In the genomic region with DNA sequence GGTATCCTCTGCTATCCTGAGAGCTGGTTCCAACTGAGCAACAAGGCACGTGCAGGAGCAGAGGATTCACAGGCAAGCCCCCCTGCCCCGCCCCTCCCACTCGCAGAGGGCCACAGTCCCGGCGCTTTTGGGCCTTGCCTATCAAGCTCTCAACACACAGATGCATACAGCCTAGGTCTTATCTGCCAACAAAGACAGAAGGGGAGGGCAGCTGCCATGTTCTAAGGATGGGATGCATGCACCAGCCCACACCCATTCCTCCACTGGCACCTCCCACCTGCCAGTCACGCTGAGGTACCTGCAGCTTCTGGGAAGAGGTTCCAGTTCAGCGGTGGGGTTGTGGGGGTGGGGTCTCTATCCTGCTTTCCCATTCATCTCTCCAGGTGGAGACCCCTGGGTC, we compare ENCODE assay signal across 10 mouse cellular contexts. TPM values are rescaled to one million over a fixed set of nuclear protein-coding genes. Genes with fewer than 3 reads are reported as not detected.
A peak's percentile ranks its signal among the peaks of the same experiment; 100 is the strongest.
DNase-seq lines count a peak whose midpoint lies in the region; ATAC-seq and TF ChIP-seq lines count a peak whose summit lies in the region.
"Had no signal": no experiment of that assay in that cellular context is flagged by ENCODE, and none has a peak within 500 bp of the region (broad histone marks: within the 10 kb centered on the region; RNA-seq: fewer than 3 reads in every experiment).

No protein-coding gene starts in this region.

- H3K9me3 ChIP-seq in heart, embryonic 13.5 days = no peaks in the 10 kb centered on the region
- no peaks in the 10 kb centered on the region for H3K9me3 ChIP-seq in lung, postnatal 0 days (ENCODE audit: low read length)
- no peaks in the 10 kb centered on the region for H3K9me3 ChIP-seq in intestine, postnatal 0 days (ENCODE audit: control insufficient read depth)
- no peaks in the 10 kb centered on the region for H3K9me3 ChIP-seq in stomach, embryonic 15.5 days

- no peak overlapping the region for H3K4me3 ChIP-seq in heart, embryonic 13.5 days
- H3K4me3 ChIP-seq in lung, postnatal 0 days (ENCODE audit: low read depth, low read length) = no peak overlapping the region
- H3K4me3 ChIP-seq in intestine, postnatal 0 days (ENCODE audit: low read depth, low read length) = no peak overlapping the region
- H3K4me3 ChIP-seq in stomach, embryonic 15.5 days (replicated peaks) = no peak overlapping the region

- peaks cover 7% of the 10 kb centered on the region; the same call in 1 of the 2 replicates for H3K27me3 ChIP-seq in heart, embryonic 13.5 days (replicated peaks)
- H3K27me3 ChIP-seq in lung, postnatal 0 days (replicated peaks; ENCODE audit: insufficient read depth, low read length) = no peaks in the 10 kb centered on the region
- H3K27me3 ChIP-seq in intestine, postnatal 0 days (replicated peaks; ENCODE audit: control insufficient read depth, insufficient read depth, low read length) = no peaks in the 10 kb centered on the region
- no peaks in the 10 kb centered on the region for H3K27me3 ChIP-seq in stomach, embryonic 15.5 days (replicated peaks)
- H3K27me3 ChIP-seq: CH12.LX had no signal

- TF ChIP-seq CTCF in lung, postnatal 0 days (IDR thresholded peaks at IDR 0.05) = no peak
- no peak for TF ChIP-seq CTCF in intestine, postnatal 0 days (IDR thresholded peaks at IDR 0.05; ENCODE audit: low read depth)

- H3K27ac ChIP-seq in heart, embryonic 13.5 days (replicated peaks) = peak overlapping the region; percentile 95
- H3K27ac ChIP-seq in lung, postnatal 0 days (ENCODE audit: low read length) = peak overlapping the region; percentile 93
- H3K27ac ChIP-seq in intestine, postnatal 0 days (ENCODE audit: low read depth, low read length) = no peak overlapping the region; the same call in 1 of the 2 replicates
- H3K27ac ChIP-seq in stomach, embryonic 15.5 days = peak overlapping the region; percentile 82

- no peak for ATAC-seq in heart, embryonic 13.5 days (ENCODE audit: extremely low read depth, insufficient number of reproducible peaks, low FRiP score, low TSS enrichment)
- no peak for ATAC-seq in lung, postnatal 0 days
- no peak for ATAC-seq in intestine, postnatal 0 days
- ATAC-seq in stomach, embryonic 15.5 days (ENCODE audit: insufficient read depth, low FRiP score, low read depth) = no peak
- ATAC-seq: inflammation-experienced regulatory T-cells, adult 6 months had no signal

- peaks cover 100% of the 10 kb centered on the region for H3K4me1 ChIP-seq in heart, embryonic 13.5 days
- peaks cover 73% of the 10 kb centered on the region for H3K4me1 ChIP-seq in lung, postnatal 0 days (ENCODE audit: insufficient read depth, low read depth, low read length)
- H3K4me1 ChIP-seq in intestine, postnatal 0 days (replicated peaks; ENCODE audit: control insufficient read depth, insufficient read depth, low read length) = peaks cover 75% of the 10 kb centered on the region
- H3K4me1 ChIP-seq in stomach, embryonic 15.5 days = peaks cover 81% of the 10 kb centered on the region

- no peak for DNase-seq in heart, adult 18-20 months
- DNase-seq in lung, postnatal 0 days (ENCODE audit: low spot score) = no peak
- DNase-seq in lung, postnatal 10 days = no peak
- DNase-seq in thymus, postnatal 4 days = no peak
- DNase-seq in layer of hippocampus, postnatal 10 days (ENCODE audit: low spot score in 2 of 2) = no peak

- H3K4me2 ChIP-seq in heart, embryonic 13.5 days = peak overlapping the region; percentile 58
- H3K4me2 ChIP-seq in lung, postnatal 0 days (replicated peaks; ENCODE audit: low read depth, low read length) = no peak overlapping the region
- 0 out of 2 replicates have a peak overlapping the region, but pooled peaks have one; percentile 1 for H3K4me2 ChIP-seq in intestine, postnatal 0 days (replicated peaks; ENCODE audit: low read depth)
- peak overlapping the region; percentile 27 for H3K4me2 ChIP-seq in stomach, embryonic 15.5 days

- WGBS in heart, embryonic 13.5 days = 12% methylated on average over 7 of the region's 7 CpGs
- WGBS in lung, postnatal 0 days = 29% methylated on average over 7 of the region's 7 CpGs
- WGBS in intestine, postnatal 0 days = 16% methylated on average over 7 of the region's 7 CpGs
- 20% methylated on average over 7 of the region's 7 CpGs for WGBS in stomach, embryonic 15.5 days

- no peak for TF ChIP-seq EP300 in lung, postnatal 0 days (IDR thresholded peaks at IDR 0.05)

- peak overlapping the region; percentile 72 for H3K9ac ChIP-seq in heart, embryonic 13.5 days
- no peak overlapping the region for H3K9ac ChIP-seq in lung, postnatal 0 days (replicated peaks; ENCODE audit: low read depth)
- H3K9ac ChIP-seq in intestine, postnatal 0 days (ENCODE audit: low read depth, low read length) = no peak overlapping the region
- no peak overlapping the region for H3K9ac ChIP-seq in stomach, embryonic 15.5 days

- H3K36me3 ChIP-seq in heart, embryonic 13.5 days = peaks cover 6% of the 10 kb centered on the region
- H3K36me3 ChIP-seq in lung, postnatal 0 days (ENCODE audit: insufficient read depth, low read length) = no peaks in the 10 kb centered on the region
- peaks cover 3% of the 10 kb centered on the region; the same call in 1 of the 2 replicates for H3K36me3 ChIP-seq in intestine, postnatal 0 days (ENCODE audit: control insufficient read depth, insufficient read depth)
- no peaks in the 10 kb centered on the region for H3K36me3 ChIP-seq in stomach, embryonic 15.5 days

RNA-seq across cellular contexts. Expression of gene Shb, which starts 39.2 kb away (rescaled TPM):
- polyA plus RNA-seq in heart, embryonic 13.5 days (2015; fragmentation: Nextera tagmentation; extraction: Ambion mirVana) = 8.6 and 8.8 TPM in 2 replicates
- 10 to 100 TPM; 32.5 to 45.3 TPM for total RNA-seq in heart, adult 18-20 months (2021)
- 7.1 and 8.8 TPM in 2 replicates for polyA plus RNA-seq in lung, postnatal 0 days (2015; fragmentation: Nextera tagmentation; extraction: Ambion mirVana)
- polyA plus RNA-seq in intestine, postnatal 0 days (2015; fragmentation: Nextera tagmentation; extraction: Ambion mirVana) = 7.2 and 7.5 TPM in 2 replicates
- polyA plus RNA-seq in stomach, embryonic 15.5 days (2015; fragmentation: Nextera tagmentation; extraction: Ambion mirVana) = 5.4 and 5.8 TPM in 2 replicates
- 10 to 100 TPM; 27.0 to 29.0 TPM for total RNA-seq in layer of hippocampus, postnatal 10 days (2021)
